Mouse (Mus musculus) midbrain, embryonic 16.5 days (tissue): ENCODE results near the gene Hist1h3c. TPM values are rescaled to one million over a fixed set of nuclear protein-coding genes. Genes with fewer than 3 reads are reported as not detected.

Source experiments
- microRNA-seq: library from miRNA; unstranded; fragments of <30 nt; microRNA quantifications from one replicate; pipeline ENCODE4, GENCODE M21; 2017
- polyA plus RNA-seq: library from polyadenylated mRNA; unstranded; fragments of >200 nt; fragmentation: Nextera tagmentation; extraction: Ambion mirVana; gene quantifications from 2 replicates; pipeline ENCODE4 v1.2.1, GENCODE M21; 2015

Gene Hist1h3c
- polyA plus RNA-seq, 1 experiment from 2014 or later, result not detected

Small RNAs within 50 kb of the gene (microRNA-seq; reads per million reads assigned to microRNA genes)
- gene Gm44314 (not detected), gene Gm44484 (not detected)

Other genes starting within 250 kb of the Hist1h3c start
- 1.5 and 3.0 TPM in 2 replicates for gene Hist1h4h, start 214.6 kb downstream of the Hist1h3c start, polyA plus RNA-seq
- not detected in 2 replicates for gene Hist1h2af, start 211.7 kb downstream of the Hist1h3c start, polyA plus RNA-seq
- gene Hist1h3g, start 210.2 kb downstream of the Hist1h3c start, polyA plus RNA-seq, result not detected in 2 replicates
- 0.27 TPM in 1 of 2 replicates, not detected in the other for gene Hist1h2bh, start 202.2 kb downstream of the Hist1h3c start, polyA plus RNA-seq
- not detected in 2 replicates for gene Hist1h3f, start 201.6 kb downstream of the Hist1h3c start, polyA plus RNA-seq
- gene Hist1h4f, start 194.0 kb downstream of the Hist1h3c start, polyA plus RNA-seq, result not detected in 2 replicates
- 0.07 TPM in 1 of 2 replicates, not detected in the other for gene Hist1h1d, start 192.3 kb downstream of the Hist1h3c start, polyA plus RNA-seq
- gene Hist1h3e, start 183.2 kb downstream of the Hist1h3c start, polyA plus RNA-seq, result 1.0 and 1.4 TPM in 2 replicates
- gene Hist1h2ae, start 174.4 kb downstream of the Hist1h3c start, polyA plus RNA-seq, result 7.7 and 11.6 TPM in 2 replicates
- gene Hist1h2bg, start 174.2 kb downstream of the Hist1h3c start, polyA plus RNA-seq, result 0.36 and 0.86 TPM in 2 replicates
- gene Hist1h2bf, start 171.4 kb downstream of the Hist1h3c start, polyA plus RNA-seq, result not detected in 2 replicates
- gene Hist1h2ad, start 171.2 kb downstream of the Hist1h3c start, polyA plus RNA-seq, result not detected in 2 replicates
- 0.53 and 0.60 TPM in 2 replicates for gene Hist1h3d, start 169.8 kb downstream of the Hist1h3c start, polyA plus RNA-seq
- gene Hist1h4d, start 164.0 kb downstream of the Hist1h3c start, polyA plus RNA-seq, result 21.8 and 27.6 TPM in 2 replicates
- gene Hist1h2be, start 124.5 kb downstream of the Hist1h3c start, polyA plus RNA-seq, result 1.0 and 1.4 TPM in 2 replicates
- 3.3 and 4.4 TPM in 2 replicates for gene Hist1h1e, start 123.0 kb downstream of the Hist1h3c start, polyA plus RNA-seq
- 0.23 and 0.32 TPM in 2 replicates for gene Hist1h2ac, start 61.7 kb downstream of the Hist1h3c start, polyA plus RNA-seq
- gene Hist1h2bc, start 61.4 kb downstream of the Hist1h3c start, polyA plus RNA-seq, result 14.9 and 17.1 TPM in 2 replicates
- gene Hist1h1t, start 49.8 kb downstream of the Hist1h3c start, polyA plus RNA-seq, result not detected in 2 replicates
- gene Hist1h4c, start 47.1 kb downstream of the Hist1h3c start, polyA plus RNA-seq, result 1.8 and 3.2 TPM in 2 replicates
- gene Hfe, start 34.7 kb downstream of the Hist1h3c start, polyA plus RNA-seq, result 2.8 and 3.8 TPM in 2 replicates
- 7.1 and 8.7 TPM in 2 replicates for gene Hist1h1c, start 6.8 kb downstream of the Hist1h3c start, polyA plus RNA-seq
- not detected in 2 replicates for gene Hist1h2bb, start 1.1 kb upstream of the Hist1h3c start, polyA plus RNA-seq
- 1.1 and 6.2 TPM in 2 replicates for gene Hist1h2ab, start 5.5 kb upstream of the Hist1h3c start, polyA plus RNA-seq
- gene Hist1h3b, start 6.7 kb upstream of the Hist1h3c start, polyA plus RNA-seq, result 0.89 and 1.1 TPM in 2 replicates
- gene Hist1h4b, start 11.4 kb upstream of the Hist1h3c start, polyA plus RNA-seq, result 0.98 and 1.8 TPM in 2 replicates
- gene Hist1h4a, start 15.6 kb upstream of the Hist1h3c start, polyA plus RNA-seq, result 0.47 and 0.72 TPM in 2 replicates
- gene Hist1h3a, start 16.8 kb upstream of the Hist1h3c start, polyA plus RNA-seq, result 0.40 and 0.68 TPM in 2 replicates
- 0.30 TPM in 1 of 2 replicates, not detected in the other for gene Hist1h1a, start 18.1 kb upstream of the Hist1h3c start, polyA plus RNA-seq
- not detected in 2 replicates for gene Trim38, start 24.3 kb upstream of the Hist1h3c start, polyA plus RNA-seq
- gene Slc17a2, start 61.4 kb upstream of the Hist1h3c start, polyA plus RNA-seq, result not detected in 2 replicates
- gene Slc17a3, start 93.8 kb upstream of the Hist1h3c start, polyA plus RNA-seq, result not detected in 2 replicates
- not detected in 2 replicates for gene Slc17a1, start 122.1 kb upstream of the Hist1h3c start, polyA plus RNA-seq
- not detected in 2 replicates for gene Slc17a4, start 169.4 kb upstream of the Hist1h3c start, polyA plus RNA-seq
- gene Hist1h2ba, start 188.6 kb upstream of the Hist1h3c start, polyA plus RNA-seq, result not detected in 2 replicates
- gene Hist1h2aa, start 188.9 kb upstream of the Hist1h3c start, polyA plus RNA-seq, result not detected in 2 replicates
- gene Scgn, start 245.6 kb upstream of the Hist1h3c start, polyA plus RNA-seq, result 1.3 and 2.6 TPM in 2 replicates